Mouse (Mus musculus) ES-E14 (cell line): ENCODE results near the gene Serpinb9.

Experiments
- MAFK ChIP-seq: IDR thresholded peaks from 2 replicates; pipeline ENCODE4 v1.6.1; 2014; ENCODE audit warnings: mild to moderate bottlenecking, low read depth, low read length, inconsistent platforms; ENCODE audit not compliant: insufficient read depth
- ZC3H11A ChIP-seq: IDR thresholded peaks from 2 replicates; pipeline ENCODE4 v1.6.1; 2012; ENCODE audit warnings: low read depth, mild to moderate bottlenecking, inconsistent platforms, low read length, borderline replicate concordance
- ZNF384 ChIP-seq: IDR thresholded peaks from 2 replicates; pipeline ENCODE4 v1.6.1; 2012; ENCODE audit warnings: low read depth, low read length, inconsistent platforms

GRCm38 (mm10) chr13:32982556-32983042 is 20.5 kb upstream of the Serpinb9 start:
- TF ChIP-seq ZC3H11A (no peak), MAFK (no peak), ZNF384 (no peak)
